Mouse (Mus musculus) liver, embryonic 16.5 days (tissue): ENCODE data around the gene Stap2. TPM values are rescaled to one million over a fixed set of nuclear protein-coding genes. Genes with fewer than 3 reads are reported as not detected.

Experiments
- ATAC-seq: fragments of 200-750 bp; cut with Nextera tagmentation; 2 replicates; pipeline ENCODE4 v1.8.0; 2017; ENCODE audit warnings: low read depth, mild to moderate bottlenecking, moderate number of reproducible peaks, moderate library complexity
- H3K27ac ChIP-seq: fragments of 300-500 bp; sonication (generic); 2 replicates; pipeline ENCODE4 v1.5.1; 2014; ENCODE audit warnings: mild to moderate bottlenecking, low read length
- H3K27me3 ChIP-seq: fragments of 300-500 bp; sonication (generic); 2 replicates; pipeline ENCODE4 v1.6.1; 2014; ENCODE audit warnings: low read depth, low read length, mixed read lengths; ENCODE audit not compliant: control insufficient read depth, insufficient read depth
- H3K36me3 ChIP-seq: fragments of 300-500 bp; sonication (generic); 2 replicates; pipeline ENCODE4 v1.6.1; 2014; ENCODE audit warnings: mild to moderate bottlenecking; ENCODE audit not compliant: control insufficient read depth, insufficient read depth
- H3K4me1 ChIP-seq: fragments of 300-500 bp; sonication (generic); 2 replicates; pipeline ENCODE4 v1.6.1; 2014; ENCODE audit warnings: low read depth, low read length, mixed read lengths; ENCODE audit not compliant: control insufficient read depth
- H3K4me2 ChIP-seq: fragments of 300-500 bp; sonication (generic); 2 replicates; pipeline ENCODE4 v1.6.1; 2014; ENCODE audit warnings: low read depth, low read length, mixed read lengths
- H3K4me3 ChIP-seq: fragments of 300-500 bp; sonication (generic); 2 replicates; pipeline ENCODE4 v1.5.1; 2014; ENCODE audit warnings: low read depth, mild to moderate bottlenecking, low read length
- H3K9ac ChIP-seq: fragments of 300-500 bp; sonication (generic); 2 replicates; pipeline ENCODE4 v1.6.1; 2014; ENCODE audit warnings: low read depth, low read length
- H3K9me3 ChIP-seq: fragments of 300-500 bp; sonication (generic); replicated peaks from 2 replicates; pipeline ENCODE4 v1.6.1; 2016; ENCODE audit warnings: low read length; ENCODE audit not compliant: control insufficient read depth
- WGBS: fragments of 180-500 bp; shearing (Covaris S2); extraction: QIAGEN DNeasy Blood & Tissue Kit; methylation state at CpG from one replicate; pipeline ENCODE4 v1.1.7; 2014; ENCODE audit not compliant: insufficient replicate concordance; 5-methylcytosine and 5-hydroxymethylcytosine counted together
- polyA plus RNA-seq: library from polyadenylated mRNA; unstranded; fragments of >200 nt; fragmentation: Nextera tagmentation; extraction: Ambion mirVana; gene quantifications from 2 replicates; pipeline ENCODE4 v1.2.1, GENCODE M21; 2015

Stap2 gene
- polyA plus RNA-seq, 1 experiment from 2014 or later: 4.5 TPM

- no peak overlapping the region for H3K27ac ChIP-seq
- peaks cover 19% of the 10 kb centered on the region for H3K4me1 ChIP-seq
- no peak overlapping the region for H3K9ac ChIP-seq
- H3K4me3 ChIP-seq: no peak overlapping the region
- WGBS: 42% methylated on average over 16 of the region's 16 CpGs
- no peak overlapping the region for H3K4me2 ChIP-seq
- H3K27me3 ChIP-seq: no peaks in the 10 kb centered on the region
- H3K36me3 ChIP-seq: no peaks in the 10 kb centered on the region
- no peak for ATAC-seq
- H3K9me3 ChIP-seq: no peaks in the 10 kb centered on the region
These were observed 51.2 kb downstream of the Stap2 start for GRCm38 (mm10) chr17:55954229-55954628.

GRCm38 (mm10) chr17:55953751-55954150 is 51.6 kb downstream of the Stap2 start:
- 59% methylated on average over 6 of the region's 6 CpGs for WGBS

GRCm38 (mm10) chr17:55952447-55953027 is 52.8 kb downstream of the Stap2 start, which contains the start of gene Ebi3:
Gene Ebi3 (plus strand): TSS chr17:55952640.
- Histone ChIP-seq H3K4me3 (peak within 1 kb of the TSS; percentile 38), H3K4me1 (peaks cover 15% of the 10 kb centered on the region), H3K9me3 (no peaks in the 10 kb centered on the region), H3K27me3 (no peaks in the 10 kb centered on the region), H3K9ac (no peak within 1 kb of the TSS), H3K36me3 (no peaks in the 10 kb centered on the region), H3K27ac (peak within 1 kb of the TSS; percentile 65), H3K4me2 (peak within 1 kb of the TSS; percentile 18; the same call in 1 of the 2 replicates)
- peak; percentile 9; the same call in 1 of the 2 replicates for ATAC-seq
- 33% methylated on average over 6 of the region's 6 CpGs for WGBS

More at GRCm38 (mm10) chr17:55953751-55954150, 51.6 kb downstream of the Stap2 start:
- H3K4me2 ChIP-seq: no peak overlapping the region
- no peak overlapping the region for H3K4me3 ChIP-seq
- no peak overlapping the region for H3K27ac ChIP-seq
- H3K4me1 ChIP-seq: peaks cover 19% of the 10 kb centered on the region
- no peaks in the 10 kb centered on the region for H3K36me3 ChIP-seq
- H3K9ac ChIP-seq: no peak overlapping the region
- H3K27me3 ChIP-seq: no peaks in the 10 kb centered on the region
- no peak for ATAC-seq
- no peaks in the 10 kb centered on the region for H3K9me3 ChIP-seq

- no peak overlapping the region for H3K9ac ChIP-seq
- H3K27ac ChIP-seq: peak overlapping the region; percentile 57; the same call in 1 of the 2 replicates
- no peak for ATAC-seq
These were observed 53.3 kb downstream of the Stap2 start for GRCm38 (mm10) chr17:55952041-55952440.

GRCm38 (mm10) chr17:55950601-55951000 is 54.8 kb downstream of the Stap2 start:
- no peaks in the 10 kb centered on the region for H3K9me3 ChIP-seq
- no peak for ATAC-seq
- H3K4me1 ChIP-seq: peaks cover 2% of the 10 kb centered on the region
- H3K4me2 ChIP-seq: no peak overlapping the region
- H3K27me3 ChIP-seq: no peaks in the 10 kb centered on the region
- no peak overlapping the region for H3K27ac ChIP-seq
- no peaks in the 10 kb centered on the region for H3K36me3 ChIP-seq
- H3K9ac ChIP-seq: no peak overlapping the region
- no peak overlapping the region for H3K4me3 ChIP-seq
- WGBS: 70% methylated on average over 9 of the region's 9 CpGs

More at GRCm38 (mm10) chr17:55952041-55952440, 53.3 kb downstream of the Stap2 start:
- H3K36me3 ChIP-seq: no peaks in the 10 kb centered on the region
- H3K9me3 ChIP-seq: no peaks in the 10 kb centered on the region
- peaks cover 12% of the 10 kb centered on the region for H3K4me1 ChIP-seq
- no peak overlapping the region for H3K4me3 ChIP-seq
- H3K27me3 ChIP-seq: no peaks in the 10 kb centered on the region
- peak overlapping the region; percentile 16; the same call in 1 of the 2 replicates for H3K4me2 ChIP-seq

GRCm38 (mm10) chr17:55949400-55949799 is 56.0 kb downstream of the Stap2 start, which contains the start of gene Zfp119b:
Gene Zfp119b (minus strand): TSS chr17:55949500.
- Histone ChIP-seq H3K27me3 (no peaks in the 10 kb centered on the region), H3K9me3 (no peaks in the 10 kb centered on the region), H3K4me2 (no peak within 1 kb of the TSS), H3K4me1 (peaks cover 3% of the 10 kb centered on the region), H3K9ac (no peak within 1 kb of the TSS), H3K27ac (no peak within 1 kb of the TSS), H3K4me3 (no peak within 1 kb of the TSS), H3K36me3 (no peaks in the 10 kb centered on the region)
- 72% methylated on average over 2 of the region's 2 CpGs for WGBS
- ATAC-seq: no peak

- Histone ChIP-seq H3K36me3 (no peaks in the 10 kb centered on the region), H3K9ac (no peak overlapping the region), H3K4me1 (peaks cover 5% of the 10 kb centered on the region), H3K4me2 (no peak overlapping the region), H3K9me3 (no peaks in the 10 kb centered on the region), H3K4me3 (no peak overlapping the region), H3K27me3 (no peaks in the 10 kb centered on the region), H3K27ac (no peak overlapping the region)
- 73% methylated on average over 4 of the region's 4 CpGs for WGBS
- ATAC-seq: no peak
These were observed 56.7 kb downstream of the Stap2 start for GRCm38 (mm10) chr17:55948647-55949046.

Other genes starting within 250 kb of the Stap2 start
- gene Zfp119a, start 126.7 kb downstream of the Stap2 start, polyA plus RNA-seq: 2.8 and 2.9 TPM in 2 replicates
- 6.1 and 7.2 TPM in 2 replicates for gene Zfp959, start 113.5 kb downstream of the Stap2 start, polyA plus RNA-seq
- 2.5 and 2.8 TPM in 2 replicates for gene Zfp119b, start 56.1 kb downstream of the Stap2 start, polyA plus RNA-seq
- 7.6 and 9.8 TPM in 2 replicates for gene Ebi3, start 52.9 kb downstream of the Stap2 start, polyA plus RNA-seq
- gene Yju2, start 46.5 kb downstream of the Stap2 start, polyA plus RNA-seq: 7.2 and 7.5 TPM in 2 replicates
- 0.09 and 0.18 TPM in 2 replicates for gene Shd, start 35.1 kb downstream of the Stap2 start, polyA plus RNA-seq
- 0.22 and 0.26 TPM in 2 replicates for gene Fsd1, start 19.1 kb downstream of the Stap2 start, polyA plus RNA-seq
- 14.9 and 16.2 TPM in 2 replicates for gene Mpnd, start 127 bp upstream of the Stap2 start, polyA plus RNA-seq
- gene Sh3gl1, start 31.1 kb upstream of the Stap2 start, polyA plus RNA-seq: 44.9 and 46.0 TPM in 2 replicates
- 14.5 TPM in 2 replicates for gene Chaf1a, start 34.9 kb upstream of the Stap2 start, polyA plus RNA-seq
- gene Ubxn6, start 69.4 kb upstream of the Stap2 start, polyA plus RNA-seq: 14.1 and 15.3 TPM in 2 replicates
- 36.1 and 37.2 TPM in 2 replicates for gene Hdgfl2, start 74.0 kb upstream of the Stap2 start, polyA plus RNA-seq
- 0.05 and 0.13 TPM in 2 replicates for gene Plin4, start 104.2 kb upstream of the Stap2 start, polyA plus RNA-seq
- gene Plin5, start 112.0 kb upstream of the Stap2 start, polyA plus RNA-seq: 5.2 and 9.7 TPM in 2 replicates
- 4.3 and 6.2 TPM in 2 replicates for gene Lrg1, start 116.4 kb upstream of the Stap2 start, polyA plus RNA-seq
- 0.81 and 1.3 TPM in 2 replicates for gene Sema6b, start 134.8 kb upstream of the Stap2 start, polyA plus RNA-seq
- 3.4 and 4.1 TPM in 2 replicates for gene Tnfaip8l1, start 156.9 kb upstream of the Stap2 start, polyA plus RNA-seq
- 56.2 and 56.4 TPM in 2 replicates for gene Mydgf, start 178.3 kb upstream of the Stap2 start, polyA plus RNA-seq
- 19.9 and 23.5 TPM in 2 replicates for gene Dpp9, start 213.3 kb upstream of the Stap2 start, polyA plus RNA-seq